Mouse (Mus musculus) thymus, adult 2 months (tissue): Measurements from ENCODE around the gene Rtn4rl2.

Source experiments
- CTCF ChIP-seq: fragments of 200-500 bp; IDR thresholded peaks from 2 replicates; pipeline ENCODE4 v1.5.1; 2012; ENCODE audit warnings: mild to moderate bottlenecking, control low read depth, low read length, moderate library complexity, borderline replicate concordance; ENCODE audit not compliant: control insufficient read depth, poor library complexity, insufficient read depth; ENCODE audit errors: extremely low read depth
- POLR2A ChIP-seq: fragments of 200-500 bp; IDR thresholded peaks from 2 replicates; pipeline ENCODE4 v1.6.1; 2012; ENCODE audit warnings: mild to moderate bottlenecking, low read length, control low read depth, moderate library complexity; ENCODE audit not compliant: control insufficient read depth, poor library complexity, insufficient read depth; ENCODE audit errors: extremely low read depth

DNA sequence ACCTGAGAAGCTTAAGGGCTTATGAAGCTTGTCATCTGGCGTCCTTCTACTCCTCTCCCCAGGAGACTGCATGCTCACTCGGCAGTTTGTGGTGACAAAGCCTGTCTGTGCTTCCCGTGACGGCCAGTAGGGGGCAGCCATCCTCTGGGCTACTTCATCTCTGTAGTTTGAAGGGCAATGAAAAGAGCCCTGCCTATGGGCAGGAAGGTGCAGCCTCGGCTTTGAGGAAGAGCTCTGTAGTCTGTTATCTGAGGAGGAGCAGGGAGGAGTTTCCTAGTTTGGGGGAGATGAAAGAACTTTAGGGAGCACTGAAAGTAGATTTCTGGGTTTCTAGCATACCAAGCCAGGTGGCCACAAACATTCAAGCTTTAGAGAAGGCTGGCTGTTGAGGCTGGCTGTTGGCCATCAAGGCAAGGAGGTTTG is 18.0 kb downstream of the Rtn4rl2 start:
- TF ChIP-seq CTCF (peak; percentile 86; the same call in 1 of the 2 replicates), POLR2A (no peak)
